Mouse (Mus musculus) neural tube, embryonic 12.5 days (tissue): ENCODE data around the gene Ccnf. TPM values are rescaled to one million over a fixed set of nuclear protein-coding genes. Genes with fewer than 3 reads are reported as not detected.

Source experiments
- ATAC-seq: fragments of 200-750 bp; cut with Nextera tagmentation; 2 replicates; pipeline ENCODE4 v1.8.0; 2017; ENCODE audit warnings: low read depth, mild to moderate bottlenecking, moderate TSS enrichment, moderate library complexity; ENCODE audit not compliant: low FRiP score
- H3K27ac ChIP-seq: fragments of 300-500 bp; sonication (generic); 2 replicates; pipeline ENCODE4 v1.5.1; 2016
- H3K27me3 ChIP-seq: fragments of 300-500 bp; sonication (generic); replicated peaks from 2 replicates; pipeline ENCODE4 v1.6.1; 2016; ENCODE audit warnings: mild to moderate bottlenecking
- H3K36me3 ChIP-seq: fragments of 300-500 bp; sonication (generic); 2 replicates; pipeline ENCODE4 v1.6.1; 2016; ENCODE audit warnings: mild to moderate bottlenecking
- H3K4me1 ChIP-seq: fragments of 300-500 bp; sonication (generic); 2 replicates; pipeline ENCODE4 v1.6.1; 2016
- H3K4me2 ChIP-seq: fragments of 300-500 bp; sonication (generic); replicated peaks from 2 replicates; pipeline ENCODE4 v1.6.1; 2016; ENCODE audit warnings: mild to moderate bottlenecking
- H3K4me3 ChIP-seq: fragments of 300-500 bp; sonication (generic); 2 replicates; pipeline ENCODE4 v1.5.1; 2016
- H3K9ac ChIP-seq: fragments of 300-500 bp; sonication (generic); 2 replicates; pipeline ENCODE4 v1.6.1; 2016; ENCODE audit warnings: mild to moderate bottlenecking
- H3K9me3 ChIP-seq: fragments of 300-500 bp; sonication (generic); 2 replicates; pipeline ENCODE4 v1.6.1; 2016; ENCODE audit warnings: mild to moderate bottlenecking
- WGBS: fragments of 180-500 bp; shearing (Covaris S2); methylation state at CpG from one replicate; pipeline ENCODE4 v1.1.7; 2016; 5-methylcytosine and 5-hydroxymethylcytosine counted together
- microRNA-seq: library from miRNA; unstranded; fragments of <30 nt; microRNA quantifications from one replicate; pipeline ENCODE4, GENCODE M21; 2017
- polyA plus RNA-seq: library from polyadenylated mRNA; unstranded; fragments of >200 nt; fragmentation: Nextera tagmentation; extraction: Ambion mirVana; gene quantifications from 2 replicates; pipeline ENCODE4 v1.2.1, GENCODE M21; 2016

Ccnf gene
- polyA plus RNA-seq, 1 experiment from 2014 or later = 53.5 TPM

GRCm38 (mm10) chr17:24193769-24194168 is 57.5 kb downstream of the Ccnf start:
- H3K4me1 ChIP-seq = no peaks in the 10 kb centered on the region; the same call in 1 of the 2 replicates
- 85% methylated on average over 5 of the region's 5 CpGs for WGBS
- H3K9me3 ChIP-seq = no peaks in the 10 kb centered on the region
- no peak for ATAC-seq
- H3K4me3 ChIP-seq = no peak overlapping the region
- H3K27ac ChIP-seq = no peak overlapping the region
- H3K4me2 ChIP-seq = no peak overlapping the region
- H3K27me3 ChIP-seq = no peaks in the 10 kb centered on the region
- no peak overlapping the region for H3K9ac ChIP-seq
- H3K36me3 ChIP-seq = peaks cover 3% of the 10 kb centered on the region

GRCm38 (mm10) chr17:24193268-24193667 is 58.0 kb downstream of the Ccnf start:
- H3K27me3 ChIP-seq = no peaks in the 10 kb centered on the region
- H3K27ac ChIP-seq = no peak overlapping the region
- no peak overlapping the region for H3K4me3 ChIP-seq
- no peaks in the 10 kb centered on the region for H3K9me3 ChIP-seq
- peaks cover 5% of the 10 kb centered on the region for H3K36me3 ChIP-seq
- no peak overlapping the region for H3K4me2 ChIP-seq
- 86% methylated on average over 8 of the region's 8 CpGs for WGBS
- ATAC-seq = no peak
- no peaks in the 10 kb centered on the region; the same call in 1 of the 2 replicates for H3K4me1 ChIP-seq
- H3K9ac ChIP-seq = no peak overlapping the region

- H3K27ac ChIP-seq = no peak overlapping the region
- 84% methylated on average over 8 of the region's 8 CpGs for WGBS
- H3K4me1 ChIP-seq = no peaks in the 10 kb centered on the region; the same call in 1 of the 2 replicates
- H3K27me3 ChIP-seq = no peaks in the 10 kb centered on the region
- no peak for ATAC-seq
- no peak overlapping the region for H3K4me2 ChIP-seq
- H3K9me3 ChIP-seq = no peaks in the 10 kb centered on the region
- peaks cover 5% of the 10 kb centered on the region for H3K36me3 ChIP-seq
- H3K4me3 ChIP-seq = no peak overlapping the region
- H3K9ac ChIP-seq = no peak overlapping the region
Measured at GRCm38 (mm10) chr17:24192848-24193247, 58.4 kb downstream of the Ccnf start.

GRCm38 (mm10) chr17:24191481-24191880 is 59.8 kb downstream of the Ccnf start:
- 85% methylated on average over 4 of the region's 4 CpGs for WGBS
- no peak overlapping the region for H3K9ac ChIP-seq
- no peak for ATAC-seq

GRCm38 (mm10) chr17:24190934-24191333 is 60.4 kb downstream of the Ccnf start:
- 81% methylated on average over 2 of the region's 2 CpGs for WGBS
- peaks cover 10% of the 10 kb centered on the region for H3K36me3 ChIP-seq
- H3K4me1 ChIP-seq = no peaks in the 10 kb centered on the region; the same call in 1 of the 2 replicates
- ATAC-seq = no peak
- H3K9me3 ChIP-seq = no peaks in the 10 kb centered on the region
- H3K4me3 ChIP-seq = no peak overlapping the region
- H3K9ac ChIP-seq = no peak overlapping the region
- H3K27ac ChIP-seq = no peak overlapping the region
- H3K27me3 ChIP-seq = no peaks in the 10 kb centered on the region
- no peak overlapping the region for H3K4me2 ChIP-seq

More at GRCm38 (mm10) chr17:24191481-24191880, 59.8 kb downstream of the Ccnf start:
- Histone ChIP-seq H3K36me3 (peaks cover 8% of the 10 kb centered on the region), H3K4me3 (no peak overlapping the region), H3K9me3 (no peaks in the 10 kb centered on the region), H3K27me3 (no peaks in the 10 kb centered on the region), H3K27ac (no peak overlapping the region), H3K4me1 (no peaks in the 10 kb centered on the region; the same call in 1 of the 2 replicates), H3K4me2 (no peak overlapping the region)

- H3K4me1 ChIP-seq = peaks cover 6% of the 10 kb centered on the region
- H3K27ac ChIP-seq = no peak overlapping the region
- 75% methylated on average over 3 of the region's 3 CpGs for WGBS
- no peak overlapping the region for H3K4me3 ChIP-seq
- H3K27me3 ChIP-seq = no peaks in the 10 kb centered on the region
- H3K4me2 ChIP-seq = no peak overlapping the region
- no peak overlapping the region for H3K9ac ChIP-seq
- no peak for ATAC-seq
- no peaks in the 10 kb centered on the region for H3K9me3 ChIP-seq
- H3K36me3 ChIP-seq = no peaks in the 10 kb centered on the region
Measured at GRCm38 (mm10) chr17:24174259-24174658, 77.0 kb downstream of the Ccnf start.

- no peak for ATAC-seq
- no peaks in the 10 kb centered on the region for H3K27me3 ChIP-seq
- no peak overlapping the region for H3K4me3 ChIP-seq
- H3K9me3 ChIP-seq = no peaks in the 10 kb centered on the region
- no peak overlapping the region for H3K9ac ChIP-seq
- no peak overlapping the region for H3K27ac ChIP-seq
- peaks cover 7% of the 10 kb centered on the region for H3K4me1 ChIP-seq
- H3K4me2 ChIP-seq = no peak overlapping the region
- no peaks in the 10 kb centered on the region for H3K36me3 ChIP-seq
- 6% methylated on average over 3 of the region's 3 CpGs for WGBS
Measured at GRCm38 (mm10) chr17:24173423-24173822, 77.9 kb downstream of the Ccnf start.

Small RNA genes lying within 50 kb of the gene (microRNA-seq; reads per million reads assigned to microRNA genes)
- 1.1 reads per million for gene Mir5134
- gene Mir6965 = 1.5 reads per million

Other genes starting within 250 kb of the Ccnf start
- gene Prss27, start 213.3 kb downstream of the Ccnf start, polyA plus RNA-seq = 0.15 and 0.35 TPM in 2 replicates
- 99.4 and 99.6 TPM in 2 replicates for gene Kctd5, start 178.0 kb downstream of the Ccnf start, polyA plus RNA-seq
- 53.4 and 58.4 TPM in 2 replicates for gene Pdpk1, start 100.6 kb downstream of the Ccnf start, polyA plus RNA-seq
- 36.0 and 41.2 TPM in 2 replicates for gene Amdhd2, start 87.7 kb downstream of the Ccnf start, polyA plus RNA-seq
- 671 and 684 TPM in 2 replicates for gene Atp6v0c, start 81.8 kb downstream of the Ccnf start, polyA plus RNA-seq
- gene Tbc1d24, start 45.9 kb downstream of the Ccnf start, polyA plus RNA-seq = 12.4 and 13.0 TPM in 2 replicates
- 9.0 and 10.6 TPM in 2 replicates for gene Ntn3, start 42.0 kb downstream of the Ccnf start, polyA plus RNA-seq
- gene Tedc2, start 30.6 kb downstream of the Ccnf start, polyA plus RNA-seq = 13.5 and 14.2 TPM in 2 replicates
- gene Abca17, start 99.6 kb upstream of the Ccnf start, polyA plus RNA-seq = 0.13 and 0.22 TPM in 2 replicates
- gene Abca3, start 100.5 kb upstream of the Ccnf start, polyA plus RNA-seq = 22.9 and 25.8 TPM in 2 replicates
- gene Rnps1, start 163.1 kb upstream of the Ccnf start, polyA plus RNA-seq = 333 and 341 TPM in 2 replicates
- gene Eci1, start 175.2 kb upstream of the Ccnf start, polyA plus RNA-seq = 58.0 and 67.9 TPM in 2 replicates
- 3.4 and 4.4 TPM in 2 replicates for gene Dnase1l2, start 191.6 kb upstream of the Ccnf start, polyA plus RNA-seq
- 37.9 and 38.5 TPM in 2 replicates for gene E4f1, start 218.8 kb upstream of the Ccnf start, polyA plus RNA-seq
- gene Pgp, start 218.9 kb upstream of the Ccnf start, polyA plus RNA-seq = 58.6 and 62.7 TPM in 2 replicates
- 0.28 TPM in 2 replicates for gene Bricd5, start 222.4 kb upstream of the Ccnf start, polyA plus RNA-seq
- 33.8 and 34.9 TPM in 2 replicates for gene Mlst8, start 227.6 kb upstream of the Ccnf start, polyA plus RNA-seq
- 23.2 and 25.4 TPM in 2 replicates for gene Caskin1, start 237.1 kb upstream of the Ccnf start, polyA plus RNA-seq